Mouse (Mus musculus) liver, adult 2 months (tissue): Measurements from ENCODE around the gene Sgms1. TPM values are rescaled to one million over a fixed set of nuclear protein-coding genes. Genes with fewer than 3 reads are reported as not detected.

ENCODE experiments used
- DNase-seq: peaks from one replicate; pipeline ENCODE4 v3.0.0-alpha.2; 2011; ENCODE audit warnings: low read depth, low spot score; ENCODE audit errors: extremely low read depth
- H3K27ac ChIP-seq: fragments of 200-500 bp; replicated peaks from 2 replicates; pipeline ENCODE4 v1.5.1; 2012; ENCODE audit warnings: low read depth, mild to moderate bottlenecking, control low read depth, inconsistent platforms, low read length; ENCODE audit not compliant: insufficient read depth
- H3K27me3 ChIP-seq: fragments of 200-500 bp; 2 replicates; pipeline ENCODE4 v1.6.1; 2012; ENCODE audit warnings: mild to moderate bottlenecking, moderate library complexity, low read length, inconsistent platforms; ENCODE audit not compliant: control insufficient read depth, insufficient read depth
- H3K36me3 ChIP-seq: fragments of 200-500 bp; 2 replicates; pipeline ENCODE4 v1.6.1; 2012; ENCODE audit warnings: low read length, inconsistent platforms; ENCODE audit not compliant: control insufficient read depth, insufficient read depth
- H3K4me1 ChIP-seq: fragments of 200-500 bp; 2 replicates; pipeline ENCODE4 v1.6.1; 2011; ENCODE audit warnings: low read length; ENCODE audit not compliant: control insufficient read depth, insufficient read depth
- H3K4me3 ChIP-seq: fragments of 200-500 bp; 2 replicates; pipeline ENCODE4 v1.5.1; 2011; ENCODE audit warnings: low read depth, mild to moderate bottlenecking, control low read depth, low read length, moderate library complexity; ENCODE audit not compliant: insufficient read depth
- H3K79me2 ChIP-seq: fragments of 200-500 bp; 2 replicates; pipeline ENCODE4 v1.6.1; 2012; ENCODE audit warnings: inconsistent platforms, mild to moderate bottlenecking, low read length, moderate library complexity; ENCODE audit not compliant: control insufficient read depth, insufficient read depth
- H3K9ac ChIP-seq: fragments of 200-500 bp; 2 replicates; pipeline ENCODE4 v1.6.1; 2012; ENCODE audit warnings: low read depth, mild to moderate bottlenecking, control low read depth, inconsistent platforms, low read length
- CTCF ChIP-seq: fragments of 200-500 bp; IDR thresholded peaks from 2 replicates; pipeline ENCODE4 v1.5.1; 2011; ENCODE audit warnings: low read depth, low read length, control low read depth
- POLR2A ChIP-seq: fragments of 200-500 bp; IDR thresholded peaks from 2 replicates; pipeline ENCODE4 v1.6.1; 2011; ENCODE audit warnings: low read length, control low read depth; ENCODE audit not compliant: insufficient read depth; ENCODE audit errors: extremely low read depth
- WGBS: fragments of 180-500 bp; shearing (Covaris S2); methylation state at CpG from one replicate; pipeline ENCODE4 v1.1.7; 2018; 5-methylcytosine and 5-hydroxymethylcytosine counted together
- polyA plus RNA-seq: library from polyadenylated mRNA; depleted of rRNA; stranded (reverse); fragments of >200 nt; gene quantifications from 2 replicates; pipeline ENCODE4 v1.2.3, GENCODE M21; 2012; rRNA removed
- total RNA-seq: library from RNA; depleted of rRNA; stranded (reverse); fragments of >200 nt; gene quantifications from 2 replicates; pipeline ENCODE4 v1.2.3, GENCODE M21; 2014; rRNA removed

Gene Sgms1
- total RNA-seq, result 26.7 and 34.8 TPM in 2 replicates
- 6.4 and 6.5 TPM in 2 replicates for polyA plus RNA-seq

- H3K79me2 ChIP-seq, result peaks cover 10% of the 10 kb centered on the region; the same call in 1 of the 2 replicates
- peak within 1 kb of the TSS; percentile 98 for H3K4me3 ChIP-seq
- peak within 1 kb of the TSS; percentile 98 for H3K9ac ChIP-seq
- H3K27ac ChIP-seq, result peak within 1 kb of the TSS; percentile 99
- H3K27me3 ChIP-seq, result no peaks in the 10 kb centered on the region
- peaks cover 9% of the 10 kb centered on the region for H3K4me1 ChIP-seq
- under 1% methylated on average over 68 of the region's 68 CpGs for WGBS
- H3K36me3 ChIP-seq, result no peaks in the 10 kb centered on the region
- DNase-seq, result peak; percentile 67
- TF ChIP-seq POLR2A (0 out of 2 replicates have a peak, but pooled peaks have one; percentile 35), CTCF (no peak)
Measured at GRCm38 (mm10) chr19:32389001-32389871, at the start of gene Sgms1. TSS of gene Sgms1 (minus strand) at chr19:32389714.

GRCm38 (mm10) chr19:32425856-32426255 is 36.3 kb upstream of the Sgms1 start:
- H3K4me3 ChIP-seq, result no peak overlapping the region
- no peak for TF ChIP-seq POLR2A
- TF ChIP-seq CTCF, result no peak
- WGBS, result 93% methylated on average over 3 of the region's 3 CpGs

DNA sequence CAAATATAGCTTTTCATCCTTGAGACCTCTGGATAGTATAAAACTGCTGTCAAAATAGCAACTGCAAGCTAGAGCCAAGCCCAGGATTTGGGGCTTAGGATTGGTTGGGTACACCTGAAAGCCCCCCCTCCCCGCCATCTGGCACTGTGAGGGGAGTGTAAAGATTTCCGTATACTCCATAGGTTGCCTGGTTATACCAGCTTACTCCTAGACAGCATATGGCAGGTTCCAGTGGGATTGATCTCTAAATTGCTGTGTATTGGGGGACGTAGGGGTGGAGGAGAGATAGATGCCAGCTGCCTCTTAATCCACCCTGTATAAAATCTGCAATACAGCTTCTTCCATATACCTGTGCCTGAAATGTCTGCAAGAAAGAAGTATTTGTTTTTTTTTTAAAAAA is 35.2 kb upstream of the Sgms1 start:
- no peak overlapping the region for H3K4me3 ChIP-seq
- no peak for DNase-seq
- no peak overlapping the region for H3K9ac ChIP-seq
- no peaks in the 10 kb centered on the region for H3K79me2 ChIP-seq
- 93% methylated on average over 3 of the region's 3 CpGs for WGBS
- H3K27ac ChIP-seq, result no peak overlapping the region
- H3K4me1 ChIP-seq, result no peaks in the 10 kb centered on the region
- no peaks in the 10 kb centered on the region for H3K27me3 ChIP-seq
- H3K36me3 ChIP-seq, result no peaks in the 10 kb centered on the region
- no peak for TF ChIP-seq POLR2A
- TF ChIP-seq CTCF, result no peak

More at GRCm38 (mm10) chr19:32425856-32426255, 36.3 kb upstream of the Sgms1 start:
- DNase-seq, result no peak
- Histone ChIP-seq H3K27ac (no peak overlapping the region), H3K36me3 (no peaks in the 10 kb centered on the region), H3K79me2 (no peaks in the 10 kb centered on the region), H3K9ac (no peak overlapping the region), H3K27me3 (no peaks in the 10 kb centered on the region), H3K4me1 (no peaks in the 10 kb centered on the region)

DNA sequence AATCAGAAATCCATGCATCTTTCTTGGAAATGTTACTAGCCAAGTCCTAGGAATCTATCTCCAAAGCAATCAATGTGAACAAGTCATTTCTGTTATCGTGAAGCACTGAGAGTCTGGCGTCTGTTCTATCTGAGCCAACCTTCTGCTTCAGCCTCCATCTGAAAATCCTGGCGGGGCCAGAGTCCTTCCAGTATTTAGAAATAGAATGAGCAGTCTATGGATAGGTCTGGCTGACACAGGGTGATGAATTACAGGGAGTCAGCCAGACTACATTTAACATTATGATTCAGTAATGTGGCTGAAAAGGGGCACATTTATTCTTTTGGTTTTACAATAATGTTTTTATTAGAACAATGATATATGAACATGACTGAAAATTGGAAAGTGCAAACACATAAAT is 29.6 kb upstream of the Sgms1 start:
- no peak overlapping the region for H3K9ac ChIP-seq
- no peak overlapping the region for H3K27ac ChIP-seq
- no peaks in the 10 kb centered on the region for H3K36me3 ChIP-seq
- 74% methylated on average over 3 of the region's 3 CpGs for WGBS
- H3K4me1 ChIP-seq, result no peaks in the 10 kb centered on the region
- TF ChIP-seq POLR2A, result no peak
- TF ChIP-seq CTCF, result no peak
- no peaks in the 10 kb centered on the region for H3K79me2 ChIP-seq
- H3K4me3 ChIP-seq, result no peak overlapping the region
- no peaks in the 10 kb centered on the region for H3K27me3 ChIP-seq
- DNase-seq, result no peak

DNA sequence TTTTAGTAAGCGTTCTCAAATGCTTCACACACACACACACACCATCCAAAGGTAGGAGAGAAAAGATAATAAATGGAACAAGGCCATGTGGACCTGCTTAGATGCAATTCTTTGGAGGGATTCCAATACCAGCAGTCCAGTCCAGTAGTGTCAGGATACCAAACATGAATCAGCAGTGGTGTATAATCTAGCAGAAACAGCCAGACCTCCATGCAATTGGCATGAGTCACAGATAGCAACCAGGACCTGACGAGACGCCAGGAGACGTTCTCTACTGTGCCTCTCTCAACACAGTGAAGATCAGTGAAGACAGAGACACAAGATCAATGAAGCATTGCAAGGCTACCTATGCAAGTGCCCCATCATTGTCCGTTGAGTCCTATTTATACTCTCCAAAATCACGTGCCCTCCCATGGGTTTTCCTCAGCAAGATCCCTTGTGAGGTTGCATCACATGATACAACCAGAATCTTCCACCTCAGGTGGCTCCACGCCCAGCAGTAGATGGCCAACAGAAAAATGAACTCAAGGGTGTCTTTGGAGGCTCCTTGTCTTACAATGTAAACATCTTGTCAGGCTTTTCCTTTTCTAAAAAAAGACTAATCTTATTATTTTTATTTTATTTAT is 27.3 kb upstream of the Sgms1 start:
- TF ChIP-seq CTCF, result no peak
- TF ChIP-seq POLR2A, result no peak
- 90% methylated on average over 7 of the region's 7 CpGs for WGBS

More for the DNA sequence above, 27.3 kb upstream of the Sgms1 start:
- H3K79me2 ChIP-seq, result no peaks in the 10 kb centered on the region
- no peak overlapping the region for H3K9ac ChIP-seq
- no peak overlapping the region for H3K27ac ChIP-seq
- no peaks in the 10 kb centered on the region for H3K4me1 ChIP-seq
- H3K4me3 ChIP-seq, result no peak overlapping the region
- no peak for DNase-seq
- H3K36me3 ChIP-seq, result no peaks in the 10 kb centered on the region
- H3K27me3 ChIP-seq, result no peaks in the 10 kb centered on the region
